Mouse (Mus musculus) bone marrow macrophage, adult 2 months (primary cell): ENCODE data around the gene Nacc1.

ENCODE experiments used
- CTCF ChIP-seq: IDR thresholded peaks from 2 replicates; pipeline ENCODE4 v1.5.1; 2012; ENCODE audit warnings: low read depth, mild to moderate bottlenecking, low read length, moderate library complexity
- POLR2A ChIP-seq: IDR thresholded peaks from 2 replicates; pipeline ENCODE4 v1.6.1; 2012; ENCODE audit warnings: mild to moderate bottlenecking, low read depth, low read length, borderline replicate concordance

DNA sequence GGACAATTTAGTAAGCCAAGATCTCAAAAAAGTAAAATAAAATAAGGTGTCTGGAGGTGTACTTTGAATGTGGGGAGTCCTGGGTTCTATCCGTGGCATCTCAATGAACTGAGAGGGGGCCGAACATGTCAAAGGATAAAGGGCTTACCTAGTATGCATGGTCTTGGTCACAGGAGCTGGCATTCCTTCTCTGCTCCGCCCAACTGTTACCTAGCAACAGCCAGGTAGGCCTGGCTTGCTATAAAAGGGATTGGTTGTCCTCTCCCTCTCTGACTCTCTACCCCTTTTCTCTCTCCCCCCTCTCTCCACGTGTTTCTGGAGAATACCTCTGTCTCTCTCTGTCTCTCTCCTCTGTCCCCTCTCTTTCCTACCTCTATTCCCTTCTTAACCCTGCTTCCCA, 30.0 kb downstream of the Nacc1 start:
- no peak for TF ChIP-seq POLR2A
- TF ChIP-seq CTCF, result no peak
